Mouse (Mus musculus) lung, embryonic 14.5 days (tissue): ENCODE measurements around the gene Cldn24. TPM values are rescaled to one million over a fixed set of nuclear protein-coding genes. Genes with fewer than 3 reads are reported as not detected.

Experiments used
- ATAC-seq: fragments of 200-750 bp; cut with Nextera tagmentation; 2 replicates; pipeline ENCODE4 v1.8.0; 2017; ENCODE audit warnings: mild to moderate bottlenecking, moderate TSS enrichment, moderate library complexity; ENCODE audit not compliant: insufficient read depth
- DNase-seq: peaks from one replicate; pipeline ENCODE4 v3.0.0-alpha.2; 2015
- H3K27ac ChIP-seq: fragments of 300-500 bp; sonication (generic); 2 replicates; pipeline ENCODE4 v1.5.1; 2014; ENCODE audit warnings: low read depth, mild to moderate bottlenecking, moderate library complexity
- H3K27me3 ChIP-seq: fragments of 300-500 bp; sonication (generic); 2 replicates; pipeline ENCODE4 v1.6.1; 2014; ENCODE audit warnings: low read length, control low read depth; ENCODE audit not compliant: insufficient read depth
- H3K36me3 ChIP-seq: fragments of 300-500 bp; sonication (generic); 2 replicates; pipeline ENCODE4 v1.6.1; 2014; ENCODE audit warnings: control low read depth; ENCODE audit not compliant: insufficient read depth
- H3K4me1 ChIP-seq: fragments of 300-500 bp; sonication (generic); 2 replicates; pipeline ENCODE4 v1.6.1; 2014; ENCODE audit warnings: antibody characterized with exemption, control low read depth; ENCODE audit not compliant: insufficient read depth
- H3K4me2 ChIP-seq: fragments of 300-500 bp; sonication (generic); 2 replicates; pipeline ENCODE4 v1.6.1; 2014; ENCODE audit warnings: mild to moderate bottlenecking
- H3K4me3 ChIP-seq: fragments of 300-500 bp; sonication (generic); 2 replicates; pipeline ENCODE4 v1.5.1; 2014; ENCODE audit warnings: low read depth, low read length
- H3K9ac ChIP-seq: fragments of 300-500 bp; sonication (generic); 2 replicates; pipeline ENCODE4 v1.6.1; 2014
- H3K9me3 ChIP-seq: fragments of 300-500 bp; sonication (generic); 2 replicates; pipeline ENCODE4 v1.6.1; 2016; ENCODE audit warnings: low read depth, low read length, control low read depth
- CTCF ChIP-seq: IDR thresholded peaks from 2 replicates; pipeline ENCODE4 v1.5.1; 2016; ENCODE audit warnings: antibody characterized with exemption, low read depth
- WGBS: fragments of 180-500 bp; shearing (Covaris S2); extraction: QIAGEN DNeasy Blood & Tissue Kit; methylation state at CpG from one replicate; pipeline ENCODE4 v1.1.7; 2014; 5-methylcytosine and 5-hydroxymethylcytosine counted together
- polyA plus RNA-seq: library from polyadenylated mRNA; unstranded; fragments of >200 nt; fragmentation: Nextera tagmentation; extraction: Ambion mirVana; gene quantifications from 2 replicates; pipeline ENCODE4 v1.2.1, GENCODE M21; 2014

Gene Cldn24
- polyA plus RNA-seq, 1 experiment from 2014 or later = not detected

GRCm38 (mm10) chr8:47825596-47825995, 3.7 kb downstream of the Cldn24 start:
- Histone ChIP-seq H3K27ac (no peak overlapping the region), H3K9ac (no peak overlapping the region), H3K4me2 (no peak overlapping the region), H3K36me3 (peaks cover 20% of the 10 kb centered on the region; the same call in 1 of the 2 replicates), H3K9me3 (no peaks in the 10 kb centered on the region), H3K4me3 (no peak overlapping the region), H3K27me3 (no peaks in the 10 kb centered on the region), H3K4me1 (no peaks in the 10 kb centered on the region)
- 66% methylated on average over 5 of the region's 5 CpGs for WGBS
- ATAC-seq (no peak), DNase-seq (no peak)
- no peak for TF ChIP-seq CTCF

GRCm38 (mm10) chr8:47826911-47827310, 5.0 kb downstream of the Cldn24 start:
- TF ChIP-seq CTCF = no peak
- Histone ChIP-seq H3K27me3 (no peaks in the 10 kb centered on the region), H3K36me3 (peaks cover 29% of the 10 kb centered on the region), H3K4me1 (no peaks in the 10 kb centered on the region), H3K4me2 (no peak overlapping the region), H3K9me3 (no peaks in the 10 kb centered on the region), H3K4me3 (no peak overlapping the region), H3K27ac (no peak overlapping the region), H3K9ac (no peak overlapping the region)
- DNase-seq (no peak), ATAC-seq (no peak)
- 81% methylated on average over 9 of the region's 9 CpGs for whole genome bisulfite sequencing

- TF ChIP-seq CTCF = no peak
- WGBS = 49% methylated on average over 6 of the region's 6 CpGs
- H3K27ac ChIP-seq = no peak overlapping the region
- no peak for ATAC-seq
- H3K9ac ChIP-seq = no peak overlapping the region
- H3K4me2 ChIP-seq = no peak overlapping the region
- H3K27me3 ChIP-seq = no peaks in the 10 kb centered on the region
- no peak for DNase-seq
- H3K4me1 ChIP-seq = no peaks in the 10 kb centered on the region
- no peaks in the 10 kb centered on the region for H3K9me3 ChIP-seq
- H3K4me3 ChIP-seq = no peak overlapping the region
- H3K36me3 ChIP-seq = peaks cover 37% of the 10 kb centered on the region
Measured at GRCm38 (mm10) chr8:47832616-47833015, 10.7 kb downstream of the Cldn24 start.

DNA sequence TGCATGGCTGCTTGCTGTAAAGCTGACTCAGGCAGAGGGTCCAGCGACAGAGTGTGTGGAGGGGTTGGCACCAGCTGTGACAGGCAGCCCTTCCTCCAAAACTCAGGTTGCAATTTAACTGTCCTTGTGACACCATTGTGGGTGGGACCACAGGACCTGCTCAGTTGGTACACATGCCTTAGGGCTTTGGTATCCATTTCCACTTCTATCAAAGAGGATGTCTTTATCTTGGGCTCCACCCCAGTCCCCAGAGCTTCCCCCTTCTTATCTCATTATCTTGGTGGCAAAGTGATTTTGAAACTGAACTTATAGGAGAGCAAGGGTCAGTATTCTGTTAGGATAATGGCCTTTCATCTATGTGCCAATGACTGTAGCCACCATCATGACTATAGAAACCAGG, 12.0 kb downstream of the Cldn24 start:
- ATAC-seq (no peak), DNase-seq (no peak)
- WGBS = 59% methylated on average over 1 of the region's 1 CpGs
- H3K27ac ChIP-seq = no peak overlapping the region
- no peak overlapping the region for H3K9ac ChIP-seq
- no peak for TF ChIP-seq CTCF
- H3K36me3 ChIP-seq = peaks cover 33% of the 10 kb centered on the region
- no peaks in the 10 kb centered on the region for H3K9me3 ChIP-seq
- no peaks in the 10 kb centered on the region for H3K4me1 ChIP-seq
- H3K4me3 ChIP-seq = no peak overlapping the region
- no peak overlapping the region for H3K4me2 ChIP-seq
- H3K27me3 ChIP-seq = no peaks in the 10 kb centered on the region

DNA sequence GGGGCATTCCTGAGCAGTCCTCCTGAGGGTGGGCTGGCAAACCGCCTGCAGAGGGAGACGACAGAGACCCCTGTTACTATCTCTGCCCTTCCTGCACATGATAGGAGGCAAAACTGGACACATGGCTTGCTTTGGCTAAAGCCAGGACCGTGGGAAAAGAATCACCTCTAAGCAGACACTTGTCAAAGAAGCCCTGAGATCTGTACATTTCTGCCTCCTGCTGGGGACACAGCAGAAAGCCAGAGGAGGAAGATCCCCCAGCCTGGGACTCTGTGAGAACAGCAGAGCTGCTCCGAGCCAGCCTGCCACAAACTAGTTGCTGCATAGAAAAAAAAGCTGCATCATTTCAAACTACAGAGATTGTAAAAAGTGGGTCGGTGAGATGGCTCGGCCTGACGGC, 21.1 kb downstream of the Cldn24 start:
- 82% methylated on average over 7 of the region's 7 CpGs for WGBS
- no peaks in the 10 kb centered on the region for H3K4me1 ChIP-seq

GRCm38 (mm10) chr8:47843651-47844050, 21.7 kb downstream of the Cldn24 start:
- Histone ChIP-seq H3K9ac (no peak overlapping the region), H3K27ac (no peak overlapping the region), H3K9me3 (no peaks in the 10 kb centered on the region), H3K36me3 (peaks cover 71% of the 10 kb centered on the region), H3K4me2 (no peak overlapping the region), H3K4me3 (no peak overlapping the region), H3K4me1 (no peaks in the 10 kb centered on the region), H3K27me3 (no peaks in the 10 kb centered on the region)
- TF ChIP-seq CTCF = no peak
- DNase-seq (no peak), ATAC-seq (no peak)
- WGBS = 94% methylated on average over 10 of the region's 10 CpGs

More for the DNA sequence above, 21.1 kb downstream of the Cldn24 start:
- H3K9ac ChIP-seq = no peak overlapping the region
- DNase-seq (no peak), ATAC-seq (no peak)
- H3K36me3 ChIP-seq = peaks cover 65% of the 10 kb centered on the region
- peak; percentile 17; the same call in 1 of the 2 replicates for TF ChIP-seq CTCF
- no peaks in the 10 kb centered on the region for H3K9me3 ChIP-seq
- H3K4me3 ChIP-seq = no peak overlapping the region
- no peaks in the 10 kb centered on the region for H3K27me3 ChIP-seq
- no peak overlapping the region for H3K27ac ChIP-seq
- H3K4me2 ChIP-seq = no peak overlapping the region

DNA sequence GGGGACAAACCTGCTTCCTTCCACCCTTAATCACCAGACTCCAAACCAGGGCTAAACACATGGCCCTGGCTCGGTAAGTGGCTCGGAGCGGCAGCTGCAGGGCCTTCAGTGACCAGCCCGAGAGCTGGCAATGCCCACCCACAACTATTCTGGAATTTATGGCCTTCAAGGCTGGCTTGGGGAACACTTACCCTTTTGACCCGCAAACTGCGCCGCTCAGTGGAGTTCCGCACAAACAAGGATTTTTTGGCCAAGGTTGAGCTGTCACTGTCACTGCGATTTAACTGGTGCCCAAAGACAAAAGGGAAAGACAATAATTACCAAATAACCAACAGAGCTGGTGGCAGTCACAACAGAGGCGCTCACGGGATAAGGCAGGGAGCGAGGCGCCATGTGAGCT, 24.0 kb downstream of the Cldn24 start:
- TF ChIP-seq CTCF = no peak
- peaks cover 82% of the 10 kb centered on the region for H3K36me3 ChIP-seq
- no peak overlapping the region for H3K9ac ChIP-seq
- DNase-seq (no peak), ATAC-seq (no peak)
- no peak overlapping the region for H3K4me3 ChIP-seq
- H3K27me3 ChIP-seq = no peaks in the 10 kb centered on the region
- no peak overlapping the region for H3K27ac ChIP-seq
- H3K4me2 ChIP-seq = no peak overlapping the region
- H3K9me3 ChIP-seq = no peaks in the 10 kb centered on the region
- H3K4me1 ChIP-seq = no peaks in the 10 kb centered on the region
- 85% methylated on average over 13 of the region's 13 CpGs for WGBS

- H3K9ac ChIP-seq = no peak overlapping the region
- 75% methylated on average over 14 of the region's 14 CpGs for WGBS
- ATAC-seq (no peak), DNase-seq (peak; percentile 27)
- H3K9me3 ChIP-seq = no peaks in the 10 kb centered on the region
- no peaks in the 10 kb centered on the region for H3K27me3 ChIP-seq
- no peak for TF ChIP-seq CTCF
- no peaks in the 10 kb centered on the region for H3K4me1 ChIP-seq
- no peak overlapping the region for H3K4me2 ChIP-seq
- H3K4me3 ChIP-seq = no peak overlapping the region
- no peak overlapping the region for H3K27ac ChIP-seq
- H3K36me3 ChIP-seq = peaks cover 76% of the 10 kb centered on the region
Measured at GRCm38 (mm10) chr8:47847161-47847560, 25.2 kb downstream of the Cldn24 start.
